Mouse (Mus musculus) liver, adult 2 months (tissue): ENCODE measurements around the gene Zfp446.

Experiments used
- CTCF ChIP-seq: fragments of 200-500 bp; IDR thresholded peaks from 2 replicates; pipeline ENCODE4 v1.5.1; 2011; ENCODE audit warnings: low read depth, low read length, control low read depth
- POLR2A ChIP-seq: fragments of 200-500 bp; IDR thresholded peaks from 2 replicates; pipeline ENCODE4 v1.6.1; 2011; ENCODE audit warnings: low read length, control low read depth; ENCODE audit not compliant: insufficient read depth; ENCODE audit errors: extremely low read depth

GRCm38 (mm10) chr7:13024805-13025204 lies 47.2 kb downstream of the Zfp446 start:
- TF ChIP-seq CTCF (no peak), POLR2A (no peak)
